Mouse (Mus musculus): ENCODE measurements around the gene Selenoo.

- TF ChIP-seq CTCF (IDR thresholded peaks at IDR 0.05; ENCODE audit: extremely low read depth, insufficient read length, insufficient replicate concordance, low read depth, low read length): no peak
- no peak for TF ChIP-seq POLR2A (IDR thresholded peaks at IDR 0.05; ENCODE audit: low read depth, low read length)
These were observed 37.7 kb downstream of the Selenoo start for GRCm38 (mm10) chr15:89126622-89127021.

Measured in small intestine, adult 2 months (tissue).